Mouse (Mus musculus) hindbrain, embryonic 14.5 days (tissue): ENCODE results near the gene Wnt3. TPM values are rescaled to one million over a fixed set of nuclear protein-coding genes. Genes with fewer than 3 reads are reported as not detected.
"Not testable (repeated sequence)": the region's sequence is repeated elsewhere in the genome, so short reads cannot be mapped to it uniquely, and the experiment has no call there.

Experiments
- ATAC-seq: fragments of 200-750 bp; cut with Nextera tagmentation; 2 replicates; pipeline ENCODE4 v1.8.0; 2017; ENCODE audit warnings: moderate number of reproducible peaks, mild to moderate bottlenecking, moderate TSS enrichment, moderate library complexity; ENCODE audit not compliant: low FRiP score
- DNase-seq: peaks from one replicate; pipeline ENCODE4 v3.0.0-alpha.2; 2015; ENCODE audit warnings: low spot score
- H3K27ac ChIP-seq: fragments of 300-500 bp; sonication (generic); 2 replicates; pipeline ENCODE4 v1.5.1; 2014; ENCODE audit warnings: mild to moderate bottlenecking, moderate library complexity
- H3K27me3 ChIP-seq: fragments of 300-500 bp; sonication (generic); 2 replicates; pipeline ENCODE4 v1.6.1; 2014; ENCODE audit warnings: mild to moderate bottlenecking, low read length, mixed read lengths; ENCODE audit not compliant: control insufficient read depth, insufficient read depth
- H3K36me3 ChIP-seq: fragments of 300-500 bp; sonication (generic); replicated peaks from 2 replicates; pipeline ENCODE4 v1.6.1; 2014; ENCODE audit not compliant: control insufficient read depth, insufficient read depth
- H3K4me1 ChIP-seq: fragments of 300-500 bp; sonication (generic); replicated peaks from 2 replicates; pipeline ENCODE4 v1.6.1; 2014; ENCODE audit warnings: antibody characterized with exemption, low read length, mixed read lengths; ENCODE audit not compliant: control insufficient read depth, insufficient read depth
- H3K4me2 ChIP-seq: fragments of 300-500 bp; sonication (generic); replicated peaks from 2 replicates; pipeline ENCODE4 v1.6.1; 2014; ENCODE audit warnings: mild to moderate bottlenecking, moderate library complexity
- H3K4me3 ChIP-seq: fragments of 300-500 bp; sonication (generic); replicated peaks from 2 replicates; pipeline ENCODE4 v1.5.1; 2014; ENCODE audit warnings: mild to moderate bottlenecking, low read length
- H3K9ac ChIP-seq: fragments of 300-500 bp; sonication (generic); 2 replicates; pipeline ENCODE4 v1.6.1; 2014
- H3K9me3 ChIP-seq: fragments of 300-500 bp; sonication (generic); 2 replicates; pipeline ENCODE4 v1.6.1; 2016; ENCODE audit warnings: low read length; ENCODE audit not compliant: control insufficient read depth
- WGBS: fragments of 180-500 bp; shearing (Covaris S2); extraction: QIAGEN DNeasy Blood & Tissue Kit; methylation state at CpG from one replicate; pipeline ENCODE4 v1.1.7; 2014; 5-methylcytosine and 5-hydroxymethylcytosine counted together
- polyA plus RNA-seq: library from polyadenylated mRNA; unstranded; fragments of >200 nt; fragmentation: Nextera tagmentation; extraction: Ambion mirVana; gene quantifications from 2 replicates; pipeline ENCODE4 v1.2.1, GENCODE M21; 2014

Gene Wnt3
- polyA plus RNA-seq, 1 experiment from 2014 or later, result 9.0 TPM

GRCm38 (mm10) chr11:103735046-103735781 lies 38.7 kb upstream of the Wnt3 start:
- DNase-seq (no peak), ATAC-seq (no peak)
- Histone ChIP-seq H3K9ac (no peak overlapping the region), H3K9me3 (no peaks in the 10 kb centered on the region), H3K27ac (no peak overlapping the region), H3K27me3 (no peaks in the 10 kb centered on the region), H3K4me2 (no peak overlapping the region), H3K36me3 (no peaks in the 10 kb centered on the region), H3K4me3 (no peak overlapping the region), H3K4me1 (no peaks in the 10 kb centered on the region)
- 70% methylated on average over 19 of the region's 19 CpGs for WGBS

DNA sequence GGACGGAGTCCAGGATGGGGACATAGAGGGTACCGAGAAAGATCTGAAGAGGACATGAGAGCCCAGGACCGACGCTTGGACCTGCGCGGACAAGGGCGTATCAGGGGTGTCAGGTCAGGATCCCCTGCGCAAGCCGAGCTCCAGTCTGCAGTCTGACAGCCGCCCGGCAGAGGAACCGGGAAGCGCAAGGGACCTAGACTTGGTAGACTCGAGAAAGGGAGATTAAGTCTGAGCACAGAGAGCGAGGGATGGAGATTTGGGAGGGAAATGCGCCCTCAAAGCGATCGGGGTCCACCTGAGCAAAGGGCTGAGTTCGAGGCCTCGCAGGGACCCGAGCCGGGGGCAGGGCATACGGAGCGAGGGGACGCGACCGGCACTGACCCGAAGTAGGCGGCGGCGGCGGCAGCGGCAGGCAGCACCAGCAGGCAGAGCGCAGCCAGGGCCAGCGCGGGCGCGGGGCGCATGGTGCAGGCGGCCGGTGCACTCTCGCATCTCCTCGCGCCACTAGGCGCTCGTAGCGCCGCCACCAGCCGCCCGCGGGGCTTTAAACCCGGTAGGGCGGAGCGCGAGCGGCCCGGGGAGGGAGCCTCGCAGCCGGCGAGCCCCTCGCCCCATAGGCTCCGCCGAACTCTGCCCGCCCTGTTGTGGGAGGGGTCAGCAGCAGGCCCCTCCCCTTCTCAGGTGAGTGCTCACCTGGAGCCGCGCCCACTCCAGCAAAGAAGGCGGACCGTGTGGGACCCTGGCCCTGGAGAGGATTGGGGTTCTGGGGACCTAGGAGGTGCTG lies 24.5 kb upstream of the Wnt3 start, which contains the start of gene Wnt9b:
Gene Wnt9b (minus strand): TSS at position 516 of the 784 bp plus-strand sequence.
- Histone ChIP-seq H3K4me2 (peak within 1 kb of the TSS; percentile 89), H3K4me3 (peak within 1 kb of the TSS; percentile 44), H3K36me3 (no peaks in the 10 kb centered on the region), H3K4me1 (peaks cover 15% of the 10 kb centered on the region), H3K9ac (peak within 1 kb of the TSS; percentile 53), H3K9me3 (no peaks in the 10 kb centered on the region), H3K27me3 (peaks cover 66% of the 10 kb centered on the region), H3K27ac (no peak within 1 kb of the TSS)
- under 1% methylated on average over 65 of the region's 68 CpGs for WGBS
- peak; percentile 46; the same call in 1 of the 2 replicates for ATAC-seq
- DNase-seq, result no peak

- Histone ChIP-seq H3K27me3 (peaks cover 66% of the 10 kb centered on the region), H3K4me1 (peaks cover 15% of the 10 kb centered on the region), H3K9ac (no peak overlapping the region), H3K27ac (no peak overlapping the region), H3K36me3 (no peaks in the 10 kb centered on the region), H3K4me3 (no peak overlapping the region), H3K4me2 (no peak overlapping the region), H3K9me3 (no peaks in the 10 kb centered on the region)
- DNase-seq (no peak), ATAC-seq (no peak)
- 70% methylated on average over 3 of the region's 3 CpGs for WGBS
Measured at GRCm38 (mm10) chr11:103750612-103751011, 23.3 kb upstream of the Wnt3 start.

DNA sequence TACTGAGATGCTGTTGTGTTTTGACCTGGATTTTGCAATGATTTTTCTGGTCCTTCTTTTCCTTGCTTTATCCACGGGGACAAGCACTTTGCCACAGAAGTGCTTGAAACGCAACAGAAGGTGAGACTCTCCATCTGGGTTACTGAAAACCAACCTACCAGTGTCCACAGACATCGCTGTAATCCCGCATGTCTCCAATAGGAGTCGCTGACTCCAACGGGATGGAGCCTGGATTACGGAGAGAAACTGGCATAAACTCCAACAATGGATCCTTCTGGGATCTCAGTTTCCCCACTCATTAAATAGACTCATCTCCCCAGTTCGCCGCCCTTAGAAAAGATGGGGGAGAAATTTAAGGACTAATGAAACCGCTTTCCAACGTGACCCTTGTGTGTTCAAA lies 15.9 kb upstream of the Wnt3 start:
- Histone ChIP-seq H3K27me3 (0 out of 2 replicates have a peak, but pooled peaks cover 5% of the 10 kb centered on the region), H3K9ac (no peak overlapping the region), H3K27ac (no peak overlapping the region), H3K9me3 (no peaks in the 10 kb centered on the region), H3K4me2 (no peak overlapping the region), H3K4me3 (no peak overlapping the region), H3K36me3 (no peaks in the 10 kb centered on the region), H3K4me1 (no peaks in the 10 kb centered on the region)
- no peak for DNase-seq
- 45% methylated on average over 11 of the region's 11 CpGs for WGBS
- ATAC-seq, result no peak

DNA sequence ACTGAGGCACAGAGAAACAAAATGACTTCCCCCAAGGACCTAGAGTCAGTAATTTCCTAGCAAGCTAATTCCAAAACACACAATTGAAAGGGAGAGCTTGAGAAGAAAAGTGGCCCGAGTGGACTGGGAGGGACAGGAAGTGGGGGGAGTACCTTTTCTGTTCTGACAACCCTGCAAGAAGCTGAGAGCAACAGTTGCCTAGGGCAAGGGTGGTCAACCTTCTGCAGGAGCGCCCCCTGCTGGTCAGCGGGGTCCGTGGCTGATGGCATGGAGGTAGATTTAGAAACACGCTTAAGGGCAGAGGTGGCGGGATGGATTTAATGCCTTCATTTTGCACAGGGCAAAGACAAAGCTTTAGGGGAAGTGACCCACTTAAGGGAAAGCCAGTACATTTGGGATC lies 15.2 kb upstream of the Wnt3 start:
- H3K27ac ChIP-seq, result no peak overlapping the region
- DNase-seq (peak; percentile 60), ATAC-seq (no peak)
- H3K36me3 ChIP-seq, result no peaks in the 10 kb centered on the region
- H3K4me2 ChIP-seq, result no peak overlapping the region
- H3K27me3 ChIP-seq, result 0 out of 2 replicates have a peak, but pooled peaks cover 4% of the 10 kb centered on the region
- no peaks in the 10 kb centered on the region for H3K4me1 ChIP-seq
- no peak overlapping the region for H3K9ac ChIP-seq
- WGBS, result 20% methylated on average over 6 of the region's 6 CpGs
- no peaks in the 10 kb centered on the region for H3K9me3 ChIP-seq
- H3K4me3 ChIP-seq, result no peak overlapping the region

GRCm38 (mm10) chr11:103760101-103760500 lies 13.8 kb upstream of the Wnt3 start:
- no peak for ATAC-seq

DNA sequence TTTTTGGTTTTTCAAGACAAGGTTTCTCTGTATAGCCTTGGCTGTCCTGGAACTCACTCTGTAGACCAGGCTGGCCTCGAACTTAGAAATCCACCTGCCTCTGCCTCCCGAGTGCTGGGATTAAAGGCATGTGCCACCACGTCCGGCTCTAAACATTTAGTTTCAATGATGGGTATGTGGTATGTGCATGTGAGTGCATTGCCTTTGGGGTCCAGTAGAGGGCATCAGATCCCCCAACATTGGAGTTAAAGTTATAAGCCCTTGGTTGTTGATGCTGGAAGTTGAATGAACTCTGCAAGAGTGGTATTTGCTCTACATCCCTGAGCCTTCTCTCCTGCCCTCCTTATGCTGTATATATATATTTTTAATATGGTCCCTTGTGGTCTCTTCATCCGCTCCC lies 13.1 kb upstream of the Wnt3 start:
- not testable (repeated sequence) for H3K4me2 ChIP-seq, H3K27me3 ChIP-seq, H3K4me1 ChIP-seq, H3K9me3 ChIP-seq, H3K36me3 ChIP-seq, H3K4me3 ChIP-seq, ATAC-seq, H3K27ac ChIP-seq, DNase-seq, H3K9ac ChIP-seq
- 91% methylated on average over 5 of the region's 5 CpGs for WGBS

More at GRCm38 (mm10) chr11:103760101-103760500, 13.8 kb upstream of the Wnt3 start:
- Histone ChIP-seq H3K4me3 (no peak overlapping the region), H3K27ac (no peak overlapping the region), H3K4me1 (0 out of 2 replicates have a peak, but pooled peaks cover 7% of the 10 kb centered on the region), H3K36me3 (no peaks in the 10 kb centered on the region), H3K9me3 (no peaks in the 10 kb centered on the region), H3K4me2 (no peak overlapping the region), H3K27me3 (no peaks in the 10 kb centered on the region), H3K9ac (no peak overlapping the region)
- no peak for DNase-seq
- WGBS, result 63% methylated on average over 7 of the region's 7 CpGs

DNA sequence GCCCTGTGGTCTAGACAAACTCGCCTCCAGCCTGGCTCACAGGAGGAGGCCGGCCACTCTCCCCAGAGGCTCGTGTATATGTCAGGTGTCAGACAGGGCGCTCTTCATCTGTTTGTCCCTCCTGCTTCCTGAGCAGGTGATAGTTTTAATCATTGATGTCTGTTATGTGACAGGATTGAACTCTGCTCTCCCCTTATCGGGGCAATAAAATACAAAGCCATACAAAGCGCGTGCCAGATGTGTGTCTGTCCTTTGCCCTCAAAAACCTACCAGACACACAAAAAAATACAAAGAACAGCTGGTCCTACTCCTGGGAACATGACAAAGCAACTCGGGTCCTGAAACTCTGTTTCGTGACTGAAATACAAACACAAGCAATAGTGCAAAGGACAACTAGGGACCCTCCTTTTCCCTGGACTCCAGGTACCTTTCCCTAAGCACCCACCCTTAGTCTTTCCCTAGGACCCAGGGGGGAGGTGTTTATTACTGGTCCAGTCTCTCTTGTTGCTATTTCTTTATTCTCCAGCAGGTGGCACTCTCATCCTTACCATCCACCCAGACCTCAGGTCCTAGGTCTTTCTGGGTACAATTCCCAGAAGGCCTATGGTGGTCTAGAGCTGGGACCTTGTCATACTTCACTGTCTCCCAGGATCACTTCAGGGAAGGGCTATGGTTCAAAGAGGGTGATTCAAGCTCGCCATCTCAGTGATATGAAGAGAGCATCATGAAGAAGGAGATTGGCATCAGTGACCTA lies 10.4 kb upstream of the Wnt3 start:
- DNase-seq, result peak; percentile 82
- Histone ChIP-seq H3K27me3 (peaks cover 3% of the 10 kb centered on the region), H3K4me2 (no peak overlapping the region), H3K36me3 (no peaks in the 10 kb centered on the region), H3K27ac (no peak overlapping the region), H3K4me3 (no peak overlapping the region), H3K9me3 (no peaks in the 10 kb centered on the region), H3K4me1 (0 out of 2 replicates have a peak, but pooled peaks cover 7% of the 10 kb centered on the region), H3K9ac (no peak overlapping the region)
- peak; percentile 37; the same call in 1 of the 2 replicates for ATAC-seq
- WGBS, result 30% methylated on average over 10 of the region's 10 CpGs

GRCm38 (mm10) chr11:103764601-103765000 lies 9.3 kb upstream of the Wnt3 start:
- H3K4me1 ChIP-seq, result 0 out of 2 replicates have a peak, but pooled peaks cover 7% of the 10 kb centered on the region
- H3K36me3 ChIP-seq, result no peaks in the 10 kb centered on the region
- no peak overlapping the region for H3K4me3 ChIP-seq
- H3K9me3 ChIP-seq, result no peaks in the 10 kb centered on the region
- ATAC-seq, result no peak
- no peak for DNase-seq
- no peak overlapping the region for H3K9ac ChIP-seq
- WGBS, result 25% methylated on average over 6 of the region's 6 CpGs
- H3K27me3 ChIP-seq, result peaks cover 8% of the 10 kb centered on the region
- H3K27ac ChIP-seq, result no peak overlapping the region
- no peak overlapping the region for H3K4me2 ChIP-seq
